Mouse (Mus musculus): ENCODE results near the gene Zfp30. TPM values are rescaled to one million over a fixed set of nuclear protein-coding genes. Genes with fewer than 3 reads are reported as not detected.

The Zfp30 gene
- total and polyA plus RNA-seq, 3 experiments, result 1.4 to 2.7 TPM; not detected in 1

- no peak overlapping the region for H3K4me3 ChIP-seq (ENCODE audit: control insufficient read depth in 1 of 2, insufficient read depth in 1 of 2, low read depth in 2 of 2, low read length in 2 of 2)
- no peak overlapping the region for H3K9ac ChIP-seq (ENCODE audit: control insufficient read depth, low read depth, low read length, poor library complexity, severe bottlenecking)
- H3K36me3 ChIP-seq (ENCODE audit: control insufficient read depth in 1 of 2, insufficient read depth in 2 of 2, low read length in 2 of 2), result peaks cover 0 to 1% of the 10 kb centered on the region in 2 experiments; a peak in 1 of 4 replicates
- no peak for DNase-seq (ENCODE audit: low read depth, low spot score)
- TF ChIP-seq MEF2A (IDR thresholded peaks at IDR 0.05; ENCODE audit: extremely low read depth, insufficient replicate concordance, low read depth, low read length, poor library complexity, severe bottlenecking) (no peak), POLR2AphosphoS5 (IDR thresholded peaks at IDR 0.05; ENCODE audit: borderline replicate concordance, low read depth, low read length) (no peak), MYC (IDR thresholded peaks at IDR 0.05; ENCODE audit: low read depth, low read length) (no peak), TBP (IDR thresholded peaks at IDR 0.05; ENCODE audit: low read depth, low read length) (no peak), UBTF (IDR thresholded peaks at IDR 0.05; ENCODE audit: borderline replicate concordance, insufficient read depth, low read depth, low read length) (no peak), MYB (IDR thresholded peaks at IDR 0.05; ENCODE audit: low read depth, low read length) (no peak), MAZ (IDR thresholded peaks at IDR 0.05; ENCODE audit: low read depth, low read length) (no peak)
- no peaks in the 10 kb centered on the region for H3K79me2 ChIP-seq (ENCODE audit: control insufficient read depth, insufficient read depth, low read length, poor library complexity)
- H3K27ac ChIP-seq (ENCODE audit: control insufficient read depth, low read depth, low read length), result no peak overlapping the region
- H3K9me3 ChIP-seq (replicated peaks; ENCODE audit: insufficient read depth, low read length), result no peaks in the 10 kb centered on the region
- H3K4me1 ChIP-seq (ENCODE audit: control insufficient read depth in 1 of 2, insufficient read depth in 2 of 2, low read length in 2 of 2), result no peaks in the 10 kb centered on the region
- no peaks in the 10 kb centered on the region for H3K27me3 ChIP-seq (ENCODE audit: control insufficient read depth in 1 of 2, insufficient read depth in 2 of 2, low read length in 2 of 2)
These were observed 9.1 kb downstream of the Zfp30 start for GRCm38 (mm10) chr7:29792906-29793305.

- no peaks in the 10 kb centered on the region for H3K36me3 ChIP-seq (ENCODE audit: control insufficient read depth in 1 of 2, insufficient read depth in 2 of 2, low read length in 2 of 2)
- no peaks in the 10 kb centered on the region for H3K9me3 ChIP-seq (replicated peaks; ENCODE audit: insufficient read depth, low read length)
- no peak overlapping the region for H3K4me3 ChIP-seq (ENCODE audit: control insufficient read depth in 1 of 2, insufficient read depth in 1 of 2, low read depth in 2 of 2, low read length in 2 of 2)
- no peaks in the 10 kb centered on the region for H3K4me1 ChIP-seq (ENCODE audit: control insufficient read depth in 1 of 2, insufficient read depth in 2 of 2, low read length in 2 of 2)
- H3K27ac ChIP-seq (ENCODE audit: control insufficient read depth, low read depth, low read length), result no peak overlapping the region
- H3K27me3 ChIP-seq (ENCODE audit: control insufficient read depth in 1 of 2, insufficient read depth in 2 of 2, low read length in 2 of 2), result no peaks in the 10 kb centered on the region
- TF ChIP-seq UBTF (IDR thresholded peaks at IDR 0.05; ENCODE audit: borderline replicate concordance, insufficient read depth, low read depth, low read length) (no peak), TBP (IDR thresholded peaks at IDR 0.05; ENCODE audit: low read depth, low read length) (no peak), ZMIZ1 (IDR thresholded peaks at IDR 0.05; ENCODE audit: low read depth, low read length) (no peak), MYC (IDR thresholded peaks at IDR 0.05; ENCODE audit: low read depth, low read length) (no peak), RAD21 (IDR thresholded peaks at IDR 0.05; ENCODE audit: low read depth, low read length) (no peak), SIN3A (IDR thresholded peaks at IDR 0.05; ENCODE audit: low read length) (no peak), MYB (IDR thresholded peaks at IDR 0.05; ENCODE audit: low read depth, low read length) (no peak), MEF2A (IDR thresholded peaks at IDR 0.05; ENCODE audit: extremely low read depth, insufficient replicate concordance, low read depth, low read length, poor library complexity, severe bottlenecking) (no peak), MAZ (IDR thresholded peaks at IDR 0.05; ENCODE audit: low read depth, low read length) (no peak), MXI1 (IDR thresholded peaks at IDR 0.05; ENCODE audit: low read depth, low read length) (no peak), USF1 (IDR thresholded peaks at IDR 0.05; ENCODE audit: low read depth, low read length) (no peak), NELFE (IDR thresholded peaks at IDR 0.05; ENCODE audit: low read depth, low read length) (no peak), ZKSCAN1 (IDR thresholded peaks at IDR 0.05; ENCODE audit: low read depth, low read length) (no peak), CHD2 (IDR thresholded peaks at IDR 0.05; ENCODE audit: low read length) (no peak), CHD1 (IDR thresholded peaks at IDR 0.05; ENCODE audit: low read depth, low read length) (no peak), POLR2A (IDR thresholded peaks at IDR 0.05; ENCODE audit: control insufficient read depth in 1 of 2, insufficient read depth in 1 of 2, low read depth in 1 of 2, low read length in 2 of 2, poor library complexity in 1 of 2) (no peak), SMC3 (IDR thresholded peaks at IDR 0.05; ENCODE audit: low read depth, low read length) (no peak)
- no peak for DNase-seq (ENCODE audit: low read depth, low spot score)
- no peak overlapping the region for H3K9ac ChIP-seq (ENCODE audit: control insufficient read depth, low read depth, low read length, poor library complexity, severe bottlenecking)
- H3K79me2 ChIP-seq (ENCODE audit: control insufficient read depth, insufficient read depth, low read length, poor library complexity), result no peaks in the 10 kb centered on the region
These were observed 23.2 kb downstream of the Zfp30 start for GRCm38 (mm10) chr7:29807046-29807445.
